Mouse (Mus musculus) brain, adult 2 months (tissue): ENCODE measurements around the gene Fyco1.

Experiments
- DNase-seq: peaks from one replicate; pipeline ENCODE4 v3.0.0; 2011; ENCODE audit warnings: low read depth, low spot score

The Fyco1 gene

DNA sequence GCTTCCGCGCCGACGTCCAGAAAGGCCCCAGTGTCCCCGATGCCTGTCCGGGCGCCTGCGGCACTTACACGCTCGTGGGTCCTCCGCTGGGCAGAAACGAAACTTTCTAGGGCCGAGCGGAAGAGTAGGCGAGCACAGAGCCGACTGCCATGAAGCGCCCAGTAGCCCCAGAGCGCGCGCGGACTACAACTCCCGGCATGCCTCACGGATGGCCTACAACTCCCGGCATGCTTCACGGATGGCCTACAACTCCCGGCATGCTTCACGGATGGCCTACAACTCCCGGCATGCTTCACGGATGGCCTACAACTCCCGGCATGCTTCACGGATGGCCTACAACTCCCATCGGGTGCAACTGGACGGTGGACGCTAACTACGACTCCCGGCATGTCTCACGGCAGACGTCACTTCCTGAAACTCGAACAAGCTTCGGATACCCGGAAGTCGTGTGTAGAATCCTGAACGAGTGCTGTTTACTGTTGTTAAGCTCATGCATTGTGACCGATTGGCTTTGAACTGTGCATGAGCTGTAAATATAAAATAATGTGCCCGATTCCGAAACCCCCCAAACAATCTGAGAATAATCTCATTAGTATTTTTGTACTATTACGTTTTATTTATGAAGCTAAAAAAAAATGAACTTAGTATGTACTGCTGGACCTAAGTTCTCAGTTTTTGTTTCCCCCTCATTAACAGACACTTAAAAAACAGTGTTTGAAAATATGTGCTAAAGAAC lies at the start of gene Fyco1:
Gene Fyco1, minus strand, starts transcription at position 187 of the 736 bp plus-strand sequence.
- DNase-seq = peak; percentile 100

GRCm38 (mm10) chr9:123872049-123872448 lies 20.4 kb upstream of the Fyco1 start:
- no peak for DNase-seq

DNA sequence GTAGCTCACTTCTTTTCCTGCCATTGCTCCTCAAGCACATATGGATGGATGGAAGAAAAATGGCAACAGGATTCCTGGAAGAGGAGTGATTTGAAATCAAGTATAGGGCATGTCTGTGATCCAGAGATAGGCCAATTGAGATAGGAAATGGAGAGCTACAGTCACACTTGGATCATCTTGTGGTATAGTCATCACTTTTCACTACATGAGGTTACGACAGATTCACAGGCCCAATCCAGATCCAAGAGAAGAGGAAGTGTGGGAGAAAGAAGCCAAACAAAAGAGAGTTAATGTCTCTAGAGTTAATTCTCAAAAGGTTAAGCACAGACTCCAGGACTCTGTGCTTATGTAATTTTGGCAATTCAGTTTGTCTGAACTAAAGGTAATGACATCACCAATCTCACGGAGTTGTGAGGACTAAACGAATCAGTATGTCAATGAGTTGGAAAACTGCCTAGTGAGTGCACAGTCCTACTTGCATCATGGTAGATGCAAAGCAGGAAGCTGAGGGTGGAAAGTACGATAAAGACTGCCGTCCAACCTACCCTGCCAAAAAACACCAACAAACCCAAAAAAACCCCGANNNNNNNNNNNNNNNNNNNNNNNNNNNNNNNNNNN lies 17.6 kb upstream of the Fyco1 start:
- DNase-seq = no peak

- no peak for DNase-seq
These were observed 11.9 kb upstream of the Fyco1 start for GRCm38 (mm10) chr9:123863641-123864040.

DNA sequence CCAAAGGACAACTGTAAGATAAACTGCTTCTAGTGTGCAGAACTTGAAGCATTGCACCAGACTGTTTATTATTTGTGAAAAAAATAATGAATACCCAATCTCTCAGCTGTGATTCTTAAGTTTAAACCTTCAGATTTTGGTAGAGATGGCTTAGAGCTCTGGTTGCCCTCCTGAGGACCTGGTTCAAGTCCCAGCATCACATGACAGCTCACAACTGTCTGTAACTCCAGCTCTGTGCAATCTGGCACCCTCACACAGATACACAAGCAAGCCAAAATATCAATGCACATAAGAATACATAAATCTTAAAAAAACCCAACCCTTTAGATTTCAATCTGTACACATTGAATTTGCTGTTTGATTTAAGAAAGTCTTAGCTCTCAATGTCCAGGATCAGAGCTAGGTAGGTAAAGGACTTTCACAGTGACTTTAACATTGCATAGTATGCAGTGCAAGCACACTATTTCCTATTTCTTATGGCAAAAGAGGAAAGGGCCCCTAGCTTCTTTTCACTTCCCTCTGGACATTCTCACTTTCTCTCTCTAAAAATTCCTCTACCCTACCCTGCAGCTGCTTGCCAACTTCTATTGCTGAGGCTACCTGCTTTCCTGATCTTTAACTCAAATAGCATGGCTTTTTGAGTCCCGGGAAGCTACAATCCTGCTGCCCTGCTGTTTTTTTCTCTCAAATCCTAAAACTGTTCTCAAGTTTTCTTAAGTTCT lies 11.4 kb upstream of the Fyco1 start:
- no peak for DNase-seq

DNA sequence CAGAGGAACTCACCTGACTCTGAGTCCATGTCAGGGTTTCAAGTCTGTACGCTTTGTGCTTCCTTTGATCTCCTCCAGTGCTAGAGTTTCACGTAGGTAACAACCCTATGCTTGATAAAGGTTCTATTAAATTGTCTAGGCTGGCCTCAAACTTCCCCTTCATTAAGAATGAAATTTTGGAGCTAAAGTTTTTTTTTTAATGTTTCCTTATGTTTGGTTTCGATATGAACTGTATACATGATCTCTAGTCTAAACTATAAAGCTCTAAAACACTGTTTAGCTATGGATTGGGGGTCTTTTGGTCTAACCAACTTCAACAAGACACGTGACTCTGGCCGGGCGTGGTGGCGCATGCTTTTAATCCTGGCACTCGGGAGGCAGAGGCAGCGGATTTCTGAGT lies 10.2 kb upstream of the Fyco1 start, which contains the start of gene Xcr1:
Gene Xcr1, minus strand, starts transcription at position 101 of the 400 bp plus-strand sequence.
- no peak for DNase-seq

DNA sequence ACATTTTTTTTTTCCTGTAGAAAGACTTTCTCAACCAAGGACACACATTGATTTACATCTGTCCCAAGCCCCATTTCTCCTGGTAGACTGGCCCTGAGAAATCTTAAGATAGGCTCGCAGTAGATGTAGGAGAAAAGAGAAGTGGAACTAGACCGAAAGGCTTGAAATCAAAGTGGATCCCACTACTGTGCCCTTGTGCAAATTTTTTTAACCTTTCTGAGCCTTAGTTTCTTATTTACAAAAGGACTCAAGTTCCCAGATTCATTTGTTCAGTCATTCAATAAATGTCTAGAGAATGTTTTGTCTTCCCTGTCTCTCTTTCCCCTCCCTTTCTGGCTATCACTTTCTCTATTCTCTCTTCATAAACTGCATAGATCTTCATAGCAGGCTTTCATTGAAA lies 5.1 kb upstream of the Fyco1 start:
- DNase-seq = no peak

GRCm38 (mm10) chr9:123852449-123853390 lies 1.0 kb upstream of the Fyco1 start:
- DNase-seq = no peak

- DNase-seq = peak; percentile 31
These were observed 512 bp downstream of the Fyco1 start for GRCm38 (mm10) chr9:123851062-123851712.

DNA sequence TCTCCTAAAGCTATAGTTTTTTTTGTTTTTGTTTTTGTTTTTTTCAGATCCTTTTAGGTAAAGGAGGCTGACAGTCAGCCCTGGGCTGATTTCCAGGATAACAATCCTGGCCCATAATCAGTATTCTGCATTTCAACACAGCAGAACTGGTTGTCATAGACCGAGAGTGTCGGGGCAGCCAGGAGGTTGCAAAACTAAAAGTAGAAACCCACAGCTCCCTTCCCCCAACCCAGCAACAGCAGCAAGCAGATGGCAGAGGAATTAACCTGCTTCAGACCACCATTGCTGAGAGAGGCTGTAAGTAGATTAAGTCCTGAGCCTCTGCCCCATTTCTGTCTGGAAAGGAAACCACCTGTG lies 1.0 kb downstream of the Fyco1 start:
- peak; percentile 33 for DNase-seq

- DNase-seq = no peak
These were observed 1.6 kb downstream of the Fyco1 start for GRCm38 (mm10) chr9:123849976-123850695.

DNA sequence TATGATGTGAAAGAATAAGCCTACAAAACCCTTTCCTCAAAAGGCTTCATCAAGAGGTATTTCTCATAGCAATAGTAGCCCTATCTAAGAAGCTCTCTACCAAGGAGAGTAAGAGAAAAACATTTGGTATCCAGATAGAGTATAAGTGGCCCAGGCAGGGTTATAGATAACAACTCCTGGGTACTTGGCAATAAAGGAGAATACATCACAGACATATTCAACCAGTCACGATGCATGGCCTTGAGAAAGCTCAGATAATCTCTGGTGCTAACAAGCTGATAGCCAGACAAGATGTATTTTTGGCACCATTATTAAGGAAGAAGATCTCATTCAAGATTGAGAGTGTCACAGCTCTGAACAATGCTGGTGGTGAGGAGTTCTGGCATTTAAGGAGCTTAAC lies 5.2 kb downstream of the Fyco1 start:
- no peak for DNase-seq

DNA sequence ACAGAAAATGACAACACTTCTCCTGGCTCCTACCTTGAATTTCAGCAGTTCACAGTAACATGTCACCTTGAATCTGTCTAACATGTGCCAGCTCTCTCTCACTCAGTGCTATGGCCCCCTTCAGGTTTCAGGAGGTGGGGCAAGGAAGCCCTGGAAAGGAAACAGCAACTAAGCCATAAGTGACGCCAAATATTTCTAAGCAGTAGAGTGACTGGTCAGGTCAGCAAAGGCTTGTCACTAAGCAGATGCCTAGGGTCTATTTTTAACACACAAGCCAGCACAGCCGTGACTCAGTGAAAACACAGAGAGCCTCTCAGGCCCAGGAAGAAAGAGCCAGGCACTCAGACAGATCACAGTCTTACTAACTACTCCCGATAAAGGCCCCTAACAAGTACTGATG lies 6.6 kb downstream of the Fyco1 start:
- DNase-seq = peak; percentile 40

DNA sequence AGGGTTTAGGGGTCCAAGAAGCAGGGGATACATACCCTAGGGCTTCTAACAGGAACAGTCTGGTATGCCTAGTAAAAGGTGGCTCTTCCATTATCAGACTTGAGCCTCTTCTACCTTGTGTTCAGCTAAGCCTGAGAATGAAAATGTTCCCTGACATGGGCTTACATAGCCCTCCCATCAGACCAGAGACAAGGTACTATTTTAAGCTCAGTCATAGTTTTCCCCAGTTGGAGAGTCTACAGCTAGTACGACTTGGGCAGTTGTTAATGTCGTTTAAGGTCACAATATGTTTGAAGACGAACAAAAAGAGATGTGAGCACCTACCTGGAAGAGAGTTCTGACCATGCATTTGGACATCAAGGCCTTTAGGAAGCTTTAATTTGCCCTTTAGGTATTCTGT lies 7.2 kb downstream of the Fyco1 start:
- no peak for DNase-seq

- DNase-seq = no peak
These were observed 11.5 kb downstream of the Fyco1 start for GRCm38 (mm10) chr9:123840243-123840642.

DNA sequence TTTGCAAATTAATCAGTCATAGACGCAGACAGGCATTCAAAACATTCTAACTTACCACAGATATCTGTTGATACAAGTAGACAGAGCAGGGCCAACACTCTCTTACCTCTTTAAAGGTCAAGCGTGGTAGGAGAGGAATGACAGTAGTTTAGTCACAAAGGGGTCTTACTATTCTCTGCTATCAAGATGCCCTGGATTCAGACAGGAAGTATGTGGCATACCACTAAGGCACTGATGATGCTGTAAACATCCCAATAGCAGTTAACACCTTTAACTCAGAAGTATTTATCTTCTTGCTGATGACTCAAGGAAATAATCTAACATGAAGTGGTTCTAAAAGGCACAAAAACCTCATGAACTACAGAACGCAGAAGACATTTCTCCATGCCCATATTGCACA lies 15.8 kb downstream of the Fyco1 start:
- DNase-seq = no peak

DNA sequence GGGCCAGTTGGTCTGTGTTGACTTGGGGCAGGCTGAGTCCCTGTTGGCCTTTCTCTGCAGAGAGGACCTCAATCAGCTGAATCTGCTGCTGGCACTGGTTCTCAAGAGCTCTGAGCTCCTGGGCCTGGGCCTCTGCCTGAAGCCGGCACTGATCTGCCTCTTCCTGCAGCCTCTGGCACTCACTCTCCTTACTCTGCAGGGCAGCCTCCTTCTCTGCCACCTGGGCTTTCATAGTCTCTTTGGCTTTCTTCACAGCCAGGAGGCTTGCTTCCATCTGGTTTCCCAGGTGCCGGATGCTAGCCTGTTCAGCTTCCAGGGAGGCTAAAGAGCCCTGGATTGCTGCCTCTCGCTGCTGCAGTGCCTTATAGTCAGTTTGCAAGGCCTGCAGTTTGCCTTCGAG lies 22.8 kb downstream of the Fyco1 start:
- DNase-seq = peak; percentile 85

DNA sequence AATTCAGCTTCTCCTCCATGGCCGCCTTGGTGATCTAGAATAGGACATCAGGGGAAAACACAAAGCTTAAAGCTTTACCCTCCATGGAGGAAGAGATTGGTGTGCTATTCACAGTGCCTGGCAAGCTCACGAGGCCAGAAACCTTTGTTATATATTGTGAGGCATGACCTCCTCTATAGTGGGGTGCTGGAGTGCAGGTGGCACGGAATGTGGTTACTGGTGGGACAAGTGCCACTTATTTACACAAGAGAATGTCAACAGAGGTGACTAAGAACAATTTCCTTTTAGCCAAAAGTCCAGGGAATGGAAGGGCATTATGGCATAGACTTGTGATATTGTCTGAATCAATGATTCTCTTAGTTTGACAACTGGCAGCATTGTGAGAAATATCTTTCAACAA lies 25.1 kb downstream of the Fyco1 start:
- no peak for DNase-seq

DNA sequence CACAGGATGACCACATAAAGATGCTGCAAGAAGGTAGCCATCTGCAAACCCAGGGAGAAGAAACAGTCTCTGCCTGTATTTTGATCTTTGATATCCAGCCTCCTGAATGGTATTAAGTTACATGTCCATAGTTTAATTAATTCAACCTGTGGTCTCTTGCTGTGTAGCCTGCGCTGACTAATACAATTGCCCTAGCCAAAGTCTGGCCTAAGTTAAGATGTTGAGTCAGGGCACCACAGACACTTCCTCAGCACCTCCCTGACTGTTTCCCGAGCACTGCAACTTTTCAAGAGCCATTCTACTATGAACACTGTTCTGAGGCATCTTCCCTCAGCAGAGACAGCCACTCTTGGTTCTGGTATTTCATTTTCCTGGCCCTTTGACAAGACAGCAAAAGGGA lies 33.1 kb downstream of the Fyco1 start:
- no peak for DNase-seq

DNA sequence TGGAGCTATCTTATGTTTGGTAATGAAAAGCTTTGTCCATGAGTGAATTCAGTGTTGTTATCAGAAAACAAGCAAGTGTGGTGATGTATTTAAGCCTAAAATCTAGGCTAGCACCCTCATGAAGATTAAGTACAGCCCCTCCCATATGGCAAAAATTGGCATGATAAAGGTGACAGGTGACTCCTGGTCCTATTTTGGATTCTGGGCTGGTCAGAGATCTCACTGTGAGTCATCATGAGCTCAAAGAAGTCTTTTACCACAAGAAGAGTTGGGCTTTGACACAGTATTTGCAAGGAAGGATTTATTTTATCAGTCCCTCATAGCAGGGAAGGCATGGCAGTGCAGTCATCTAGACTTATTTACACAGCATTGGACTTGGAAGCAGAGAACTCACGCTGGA lies 35.7 kb downstream of the Fyco1 start:
- peak; percentile 17 for DNase-seq
